In the genomic region with DNA sequence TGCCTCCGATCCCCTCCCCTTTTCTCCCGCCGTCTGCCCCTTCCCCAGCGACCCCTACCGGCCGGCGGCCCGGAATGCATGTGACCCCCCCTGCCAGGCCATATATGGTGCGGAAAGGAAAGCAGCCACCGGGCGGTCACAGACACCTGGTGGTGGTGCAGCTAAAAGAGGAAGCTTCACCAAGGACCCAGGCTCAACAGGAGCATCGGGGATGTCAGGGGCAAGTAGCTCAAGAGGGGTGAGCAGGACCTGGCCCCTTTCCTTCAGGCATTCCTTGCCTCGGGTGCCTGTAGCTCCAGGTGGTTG, we compare ENCODE assay signal across 12 mouse cellular contexts. TPM values are rescaled to one million over a fixed set of nuclear protein-coding genes. Genes with fewer than 3 reads are reported as not detected.
DNase-seq lines count a peak whose midpoint lies in the region; ATAC-seq and TF ChIP-seq lines count a peak whose summit lies in the region.
"Not testable (repeated sequence)": the region's sequence is repeated elsewhere in the genome, so short reads cannot be mapped to it uniquely, and the experiment has no call there.
"Had no signal": no experiment of that assay in that cellular context is flagged by ENCODE, and none has a peak within 500 bp of the region (broad histone marks: within the 10 kb centered on the region; RNA-seq: fewer than 3 reads in every experiment).

No protein-coding gene starts in this region.

- not testable (repeated sequence) for TF ChIP-seq POLR2A in limb, embryonic 14.5 days (IDR thresholded peaks at IDR 0.05; ENCODE audit: borderline replicate concordance, extremely low read depth, insufficient read depth, insufficient read length)

- not testable (repeated sequence) for ATAC-seq in embryonic facial prominence, embryonic 12.5 days (ENCODE audit: insufficient number of reproducible peaks, insufficient read depth, low FRiP score, low TSS enrichment); hindbrain, embryonic 11.5 days (ENCODE audit: low FRiP score); kidney, postnatal 0 days (replicated peaks; ENCODE audit: low FRiP score, low read depth); limb, embryonic 14.5 days (ENCODE audit: low FRiP score, low read depth); midbrain, embryonic 12.5 days (ENCODE audit: low FRiP score, low read depth)

- H3K9ac ChIP-seq in embryonic facial prominence, embryonic 12.5 days; hindbrain, embryonic 11.5 days (ENCODE audit: low read depth, low read length); kidney, postnatal 0 days (ENCODE audit: low read depth, low read length); limb, embryonic 14.5 days (ENCODE audit: low read depth, low read length, severe bottlenecking); midbrain, embryonic 12.5 days (replicated peaks): not testable (repeated sequence)

- H3K4me3 ChIP-seq in embryonic facial prominence, embryonic 12.5 days = peak overlapping the region; percentile 43
- H3K4me3 ChIP-seq in hindbrain, embryonic 11.5 days (ENCODE audit: low read depth, low read length) = peak overlapping the region; percentile 33; the same call in 1 of the 2 replicates
- H3K4me3 ChIP-seq in kidney, postnatal 0 days (replicated peaks; ENCODE audit: low read depth, low read length) = peak overlapping the region; percentile 29; the same call in 1 of the 2 replicates
- H3K4me3 ChIP-seq in limb, embryonic 14.5 days (replicated peaks; ENCODE audit: low read length) = peak overlapping the region; percentile 35
- H3K4me3 ChIP-seq in midbrain, embryonic 12.5 days = peak overlapping the region; percentile 46

- H3K27me3 ChIP-seq in embryonic facial prominence, embryonic 12.5 days; hindbrain, embryonic 11.5 days (ENCODE audit: control insufficient read depth, insufficient read depth, low read length); kidney, postnatal 0 days (ENCODE audit: insufficient read depth, low read length); limb, embryonic 14.5 days (ENCODE audit: control insufficient read depth, insufficient read depth, low read length); midbrain, embryonic 12.5 days: not testable (repeated sequence)

- H3K9me3 ChIP-seq in embryonic facial prominence, embryonic 12.5 days; hindbrain, embryonic 11.5 days (ENCODE audit: control insufficient read depth, low read length); kidney, postnatal 0 days (replicated peaks; ENCODE audit: low read length); limb, embryonic 14.5 days (ENCODE audit: control insufficient read depth, low read length); midbrain, embryonic 12.5 days: not testable (repeated sequence)

- peak; percentile 1 for DNase-seq in gastrocnemius, postnatal 14 days
- not testable (repeated sequence) for DNase-seq in hindbrain, embryonic 11.5 days (ENCODE audit: low spot score); kidney, postnatal 0 days (ENCODE audit: low spot score); limb, embryonic 14.5 days (ENCODE audit: low spot score)
- peak; percentile 6 for DNase-seq in right cerebral cortex, postnatal 25 days
- peak; percentile 20 to 38 for DNase-seq in thymus, postnatal 36 days

- intact Hi-C loops in gastrocnemius, postnatal 14 days (cut with DNase I; ENCODE audit: low total_unique reads) = not testable (repeated sequence)

- H3K4me2 ChIP-seq in embryonic facial prominence, embryonic 12.5 days (replicated peaks) = peak overlapping the region; percentile 46; the same call in 1 of the 2 replicates
- H3K4me2 ChIP-seq in hindbrain, embryonic 11.5 days (replicated peaks; ENCODE audit: low read depth, low read length); kidney, postnatal 0 days (ENCODE audit: low read length); limb, embryonic 14.5 days (replicated peaks; ENCODE audit: low read depth, low read length, severe bottlenecking): not testable (repeated sequence)
- H3K4me2 ChIP-seq in midbrain, embryonic 12.5 days (replicated peaks) = peak overlapping the region; percentile 51

- TF ChIP-seq CTCF in kidney, postnatal 0 days (IDR thresholded peaks at IDR 0.05; ENCODE audit: low read depth) = peak; percentile 39; the same call in 1 of the 2 replicates

- H3K36me3 ChIP-seq in embryonic facial prominence, embryonic 12.5 days; hindbrain, embryonic 11.5 days (ENCODE audit: control insufficient read depth, insufficient read depth, low read length); kidney, postnatal 0 days (ENCODE audit: insufficient read depth, low read length); limb, embryonic 14.5 days (ENCODE audit: control insufficient read depth, insufficient read depth, low read length); midbrain, embryonic 12.5 days: not testable (repeated sequence)

- WGBS in embryonic facial prominence, embryonic 12.5 days = 4% methylated on average over 4 of the region's 13 CpGs
- 0% methylated on average over 3 of the region's 13 CpGs for WGBS in hindbrain, embryonic 11.5 days
- 2% methylated on average over 4 of the region's 13 CpGs for WGBS in kidney, postnatal 0 days
- WGBS in limb, embryonic 14.5 days = 0% methylated on average over 3 of the region's 13 CpGs
- 2% methylated on average over 5 of the region's 13 CpGs for WGBS in midbrain, embryonic 12.5 days

- H3K27ac ChIP-seq in embryonic facial prominence, embryonic 12.5 days; hindbrain, embryonic 11.5 days (ENCODE audit: low read depth, low read length); kidney, postnatal 0 days; limb, embryonic 14.5 days (replicated peaks; ENCODE audit: low read depth, low read length); midbrain, embryonic 12.5 days (replicated peaks): not testable (repeated sequence)

- H3K4me1 ChIP-seq in embryonic facial prominence, embryonic 12.5 days; hindbrain, embryonic 11.5 days (replicated peaks; ENCODE audit: control insufficient read depth, insufficient read depth, low read length); kidney, postnatal 0 days (replicated peaks; ENCODE audit: insufficient read depth, low read length); limb, embryonic 14.5 days (ENCODE audit: control insufficient read depth, insufficient read depth, low read length); midbrain, embryonic 12.5 days: not testable (repeated sequence)

RNA-seq across cellular contexts. Expression of a gene that starts 15.1 kb away (rescaled TPM):
- 6.4 TPM in 2 replicates for polyA plus RNA-seq in embryonic facial prominence, embryonic 12.5 days (2016; fragmentation: Nextera tagmentation; extraction: Ambion mirVana)
- total RNA-seq in gastrocnemius, postnatal 14 days (2021) = 1 to 10 TPM; 2.2 to 2.8 TPM
- polyA plus RNA-seq in hindbrain, embryonic 11.5 days (2014; fragmentation: Nextera tagmentation; extraction: Ambion mirVana) = 7.1 and 7.4 TPM in 2 replicates
- polyA plus RNA-seq in kidney, postnatal 0 days (2015; fragmentation: Nextera tagmentation; extraction: Ambion mirVana) = 1.9 and 2.6 TPM in 2 replicates
- 11.1 and 13.4 TPM in 2 replicates for polyA plus RNA-seq in limb, embryonic 14.5 days (2012; rRNA removed)
- 4.3 and 4.6 TPM in 2 replicates for polyA plus RNA-seq in limb, embryonic 14.5 days (2014; fragmentation: Nextera tagmentation; extraction: Ambion mirVana)
- 7.9 and 9.9 TPM in 2 replicates for polyA plus RNA-seq in midbrain, embryonic 12.5 days (2016; fragmentation: Nextera tagmentation; extraction: Ambion mirVana)

RNA-seq across cellular contexts. Expression of a gene that starts 17.0 kb away (rescaled TPM):
- not detected in 2 replicates for polyA plus RNA-seq in embryonic facial prominence, embryonic 12.5 days (2016; fragmentation: Nextera tagmentation; extraction: Ambion mirVana)
- under 1 TPM in 1 of 2 experiments, not detected in 1; 0.23 TPM for total RNA-seq in gastrocnemius, postnatal 14 days (2021)
- not detected in 2 replicates for polyA plus RNA-seq in hindbrain, embryonic 11.5 days (2014; fragmentation: Nextera tagmentation; extraction: Ambion mirVana)
- not detected in 2 replicates for polyA plus RNA-seq in kidney, postnatal 0 days (2015; fragmentation: Nextera tagmentation; extraction: Ambion mirVana)
- polyA plus RNA-seq in limb, embryonic 14.5 days (2012; rRNA removed) = not detected in 2 replicates
- not detected in 2 replicates for polyA plus RNA-seq in limb, embryonic 14.5 days (2014; fragmentation: Nextera tagmentation; extraction: Ambion mirVana)
- polyA plus RNA-seq in midbrain, embryonic 12.5 days (2016; fragmentation: Nextera tagmentation; extraction: Ambion mirVana) = not detected in 2 replicates
- total RNA-seq: adrenal gland, postnatal 36 days; gastrocnemius, postnatal 36 days; layer of hippocampus, postnatal 14 days had no signal
- polyA plus RNA-seq: lung, adult 2 months had no signal

RNA-seq across cellular contexts. Expression of a gene that starts 37.1 kb away (rescaled TPM):
- 0.10 TPM in 1 of 2 replicates, not detected in the other for polyA plus RNA-seq in embryonic facial prominence, embryonic 12.5 days (2016; fragmentation: Nextera tagmentation; extraction: Ambion mirVana)
- total RNA-seq in gastrocnemius, postnatal 14 days (2021) = not detected
- polyA plus RNA-seq in hindbrain, embryonic 11.5 days (2014; fragmentation: Nextera tagmentation; extraction: Ambion mirVana) = 0.22 TPM in 1 of 2 replicates, not detected in the other
- polyA plus RNA-seq in kidney, postnatal 0 days (2015; fragmentation: Nextera tagmentation; extraction: Ambion mirVana) = not detected in 2 replicates
- polyA plus RNA-seq in limb, embryonic 14.5 days (2012; rRNA removed) = 0.06 TPM in 1 of 2 replicates, not detected in the other
- not detected in 2 replicates for polyA plus RNA-seq in limb, embryonic 14.5 days (2014; fragmentation: Nextera tagmentation; extraction: Ambion mirVana)
- polyA plus RNA-seq in midbrain, embryonic 12.5 days (2016; fragmentation: Nextera tagmentation; extraction: Ambion mirVana) = 0.27 TPM in 1 of 2 replicates, not detected in the other
- total RNA-seq: adrenal gland, postnatal 36 days; gastrocnemius, postnatal 36 days; layer of hippocampus, postnatal 14 days had no signal
- polyA plus RNA-seq: lung, adult 2 months had no signal
